Mouse (Mus musculus) CH12.LX (cell line): ENCODE measurements around the gene Galnt12. TPM values are rescaled to one million over a fixed set of nuclear protein-coding genes. Genes with fewer than 3 reads are reported as not detected.

Experiments
- DNase-seq: peaks from one replicate; pipeline ENCODE4 v3.0.0-alpha.2; 2013; ENCODE audit errors: extremely low read depth
- H3K27ac ChIP-seq: 2 replicates; pipeline ENCODE4 v1.5.1; 2012; ENCODE audit warnings: low read depth, mild to moderate bottlenecking, control low read depth, moderate library complexity; ENCODE audit not compliant: insufficient read depth
- H3K27me3 ChIP-seq: replicated peaks from 2 replicates; pipeline ENCODE3; 2012; ENCODE audit warnings: inconsistent platforms
- H3K36me3 ChIP-seq, 2 experiments: replicated peaks in 1 of 2; 2 replicates each; pipeline versions ENCODE3 to v1.6.1; 2012; ENCODE audit warnings: inconsistent platforms in 1 of 2, low read length in 1 of 2, mild to moderate bottlenecking in 1 of 2, mixed read lengths in 1 of 2, moderate library complexity in 1 of 2; ENCODE audit not compliant: control insufficient read depth in 1 of 2, insufficient read depth in 1 of 2
- H3K4me1 ChIP-seq, 2 experiments: 2 replicates each; pipeline ENCODE4 v1.6.1; 2012; ENCODE audit warnings: inconsistent platforms in 1 of 2, moderate library complexity in 1 of 2; ENCODE audit not compliant: insufficient read depth in 2 of 2, control insufficient read depth in 1 of 2
- H3K4me2 ChIP-seq: 2 replicates; pipeline ENCODE4 v1.6.1; 2012; ENCODE audit warnings: low read depth, mild to moderate bottlenecking, control low read depth; ENCODE audit not compliant: poor library complexity, insufficient read depth, severe bottlenecking
- H3K4me3 ChIP-seq, 3 experiments: fragments of 150-350 bp in 1 of 3; sonication (generic) in 1 of 3; replicated peaks in 1 of 3; 2 replicates each; pipeline versions ENCODE3 to v1.5.1; 2011 to 2012; ENCODE audit warnings: low read depth in 2 of 3, low read length in 2 of 3, mild to moderate bottlenecking in 2 of 3, moderate library complexity in 2 of 3, control low read depth in 1 of 3, improper control_type of control experiment in 1 of 3, inconsistent platforms in 1 of 3, mixed read lengths in 1 of 3; ENCODE audit not compliant: poor library complexity in 1 of 3
- H3K79me2 ChIP-seq: replicated peaks from 2 replicates; pipeline ENCODE4 v1.6.1; 2012; ENCODE audit warnings: mild to moderate bottlenecking, moderate library complexity; ENCODE audit not compliant: control insufficient read depth, poor library complexity, insufficient read depth, severe bottlenecking; ENCODE audit errors: extremely low read depth
- H3K9ac ChIP-seq: 2 replicates; pipeline ENCODE4 v1.6.1; 2012; ENCODE audit warnings: low read depth, mild to moderate bottlenecking, control low read depth, moderate library complexity; ENCODE audit not compliant: insufficient read depth
- H3K9me3 ChIP-seq: replicated peaks from 2 replicates; pipeline ENCODE3; 2012; ENCODE audit warnings: low read length, inconsistent platforms, mixed read lengths
- BHLHE40 ChIP-seq: IDR thresholded peaks from 2 replicates; pipeline ENCODE4 v1.6.1; 2011; ENCODE audit warnings: mild to moderate bottlenecking, low read depth, low read length, improper control_type of control experiment
- E2F4 ChIP-seq: IDR thresholded peaks from 2 replicates; pipeline ENCODE4 v1.6.1; 2011; ENCODE audit warnings: low read depth, low read length, improper control_type of control experiment; ENCODE audit not compliant: insufficient replicate concordance
- ETS1 ChIP-seq: conservative IDR thresholded peaks from 2 replicates; pipeline ENCODE4 v1.6.1; 2012; ENCODE audit warnings: low read depth, mild to moderate bottlenecking, inconsistent platforms, low read length, improper control_type of control experiment, moderate library complexity
- HCFC1 ChIP-seq: IDR thresholded peaks from 2 replicates; pipeline ENCODE4 v1.6.1; 2012; ENCODE audit warnings: low read depth, mild to moderate bottlenecking, inconsistent platforms, low read length, improper control_type of control experiment
- JUN ChIP-seq: IDR thresholded peaks from 2 replicates; pipeline ENCODE4 v1.6.1; 2011; ENCODE audit warnings: low read depth, mild to moderate bottlenecking, low read length, improper control_type of control experiment, moderate library complexity; ENCODE audit not compliant: insufficient read depth
- JUND ChIP-seq: conservative IDR thresholded peaks from 2 replicates; pipeline ENCODE4 v1.6.1; 2011; ENCODE audit warnings: low read depth, low read length, improper control_type of control experiment
- KAT2A ChIP-seq: IDR thresholded peaks from 2 replicates; pipeline ENCODE4 v1.6.1; 2012; ENCODE audit warnings: low read length, improper control_type of control experiment, inconsistent platforms; ENCODE audit not compliant: insufficient replicate concordance
- MAZ ChIP-seq: IDR thresholded peaks from 2 replicates; pipeline ENCODE4 v1.6.1; 2012; ENCODE audit warnings: low read depth, mild to moderate bottlenecking, inconsistent platforms, low read length, improper control_type of control experiment, moderate library complexity
- MEF2A ChIP-seq: IDR thresholded peaks from 2 replicates; pipeline ENCODE4 v1.6.1; 2014; ENCODE audit warnings: low read depth, mild to moderate bottlenecking, inconsistent platforms, low read length, improper control_type of control experiment, borderline replicate concordance
- MXI1 ChIP-seq: IDR thresholded peaks from 2 replicates; pipeline ENCODE4 v1.6.1; 2011; ENCODE audit warnings: mild to moderate bottlenecking, low read depth, low read length, improper control_type of control experiment
- PAX5 ChIP-seq: IDR thresholded peaks from 2 replicates; pipeline ENCODE4 v1.6.1; 2012; ENCODE audit warnings: low read length, inconsistent platforms, mixed read lengths
- POLR2A ChIP-seq: IDR thresholded peaks from 2 replicates; pipeline ENCODE4 v1.6.1; 2011; ENCODE audit warnings: low read depth, mild to moderate bottlenecking, improper control_type of control experiment, low read length
- POLR2AphosphoS2 ChIP-seq: IDR thresholded peaks from 2 replicates; pipeline ENCODE4 v1.6.1; 2011; ENCODE audit warnings: low read depth, low read length, improper control_type of control experiment
- RAD21 ChIP-seq: IDR thresholded peaks from 2 replicates; pipeline ENCODE4 v1.6.1; 2011; ENCODE audit warnings: low read depth, mild to moderate bottlenecking, low read length, improper control_type of control experiment, moderate library complexity
- SIN3A ChIP-seq: IDR thresholded peaks from 2 replicates; pipeline ENCODE4 v1.6.1; 2012; ENCODE audit warnings: low read length, improper control_type of control experiment, inconsistent platforms
- TBP ChIP-seq: conservative IDR thresholded peaks from 2 replicates; pipeline ENCODE4 v1.6.1; 2011; ENCODE audit warnings: low read depth, low read length, improper control_type of control experiment
- TCF12 ChIP-seq: IDR thresholded peaks from 2 replicates; pipeline ENCODE4 v1.6.1; 2014; ENCODE audit warnings: low read depth, mild to moderate bottlenecking, inconsistent platforms, low read length, improper control_type of control experiment
- ZMIZ1 ChIP-seq: IDR thresholded peaks from 2 replicates; pipeline ENCODE4 v1.6.1; 2012; ENCODE audit warnings: low read depth, mild to moderate bottlenecking, inconsistent platforms, low read length, improper control_type of control experiment
- ZNF384 ChIP-seq: IDR thresholded peaks from 2 replicates; pipeline ENCODE4 v1.6.1; 2012; ENCODE audit warnings: low read depth, low read length, improper control_type of control experiment, inconsistent platforms
- dilution Hi-C: fragments of 300-500 bp; cut with MboI; formaldehyde crosslinking; loops from 2 replicates; pipeline ENCODE4 v1.14.3; 2020; ENCODE audit warnings: low sequenced_read_pairs; ENCODE audit not compliant: extremely low pct_unique_long_range_greater_than_20kb, extremely low pct_ligation_motif_present
- in situ Hi-C: fragments of 300-500 bp; cut with MboI; formaldehyde crosslinking; loops from 3 replicates; pipeline ENCODE4 v1.14.3; 2019; ENCODE audit warnings: low sequenced_read_pairs, low pct_ligation_motif_present, low pct_unique_long_range_greater_than_20kb, mixed read lengths
- polyA plus RNA-seq: library from polyadenylated mRNA; unstranded; fragments of >175 nt; gene quantifications from 2 replicates; pipeline ENCODE4 v1.2.1, GENCODE M21; 2012; ENCODE audit warnings: low read depth; ENCODE audit not compliant: insufficient read length
- total RNA-seq, 2 experiments: library from RNA; depleted of rRNA; stranded (reverse); fragments of 300-350 nt in 1 of 2; fragments of >200 nt in 1 of 2; gene quantifications; 2 replicates each; pipeline ENCODE4 v1.2.3; 2012 to 2014

Galnt12 gene
- total and polyA plus RNA-seq, 3 experiments, result 15.8 to 16.4 (median 16.1) TPM

DNA sequence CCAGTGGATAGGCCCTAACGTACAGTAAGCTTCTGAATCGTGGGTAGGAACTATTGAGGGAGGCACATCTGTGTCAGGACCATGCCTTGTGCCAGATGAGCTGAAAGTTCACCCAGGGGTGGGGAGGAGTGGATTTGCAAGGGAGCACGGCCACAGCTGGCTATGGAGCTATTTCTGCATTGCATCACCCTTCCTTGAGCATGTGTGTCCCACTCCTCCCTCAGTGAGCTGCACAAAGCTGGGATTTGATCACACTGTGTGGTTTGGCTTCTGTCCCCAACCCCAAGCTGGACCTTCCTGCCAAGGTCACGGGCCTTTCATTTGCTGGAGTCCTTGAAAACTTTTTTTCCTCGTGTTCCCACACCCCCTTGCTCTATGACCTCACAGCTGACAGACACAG, 45.8 kb downstream of the Galnt12 start:
- no peak overlapping the region for H3K4me2 ChIP-seq
- TF ChIP-seq POLR2A (no peak), ZMIZ1 (no peak)
- TF ChIP-seq, all 38 proteins: peak for 0
- H3K9me3 ChIP-seq, result no peaks in the 10 kb centered on the region
- H3K36me3 ChIP-seq, result no peaks in the 10 kb centered on the region
- H3K9ac ChIP-seq, result no peak overlapping the region
- no peak overlapping the region for H3K4me3 ChIP-seq
- in situ Hi-C loops, result no loop called here
- H3K27me3 ChIP-seq, result no peaks in the 10 kb centered on the region
- dilution Hi-C loops, result no loop called here
- no peak overlapping the region for H3K27ac ChIP-seq
- DNase-seq, result no peak
- peaks cover 0 to 71% of the 10 kb centered on the region in 2 experiments; a peak in 3 of 4 replicates for H3K4me1 ChIP-seq
- H3K79me2 ChIP-seq, result no peaks in the 10 kb centered on the region

DNA sequence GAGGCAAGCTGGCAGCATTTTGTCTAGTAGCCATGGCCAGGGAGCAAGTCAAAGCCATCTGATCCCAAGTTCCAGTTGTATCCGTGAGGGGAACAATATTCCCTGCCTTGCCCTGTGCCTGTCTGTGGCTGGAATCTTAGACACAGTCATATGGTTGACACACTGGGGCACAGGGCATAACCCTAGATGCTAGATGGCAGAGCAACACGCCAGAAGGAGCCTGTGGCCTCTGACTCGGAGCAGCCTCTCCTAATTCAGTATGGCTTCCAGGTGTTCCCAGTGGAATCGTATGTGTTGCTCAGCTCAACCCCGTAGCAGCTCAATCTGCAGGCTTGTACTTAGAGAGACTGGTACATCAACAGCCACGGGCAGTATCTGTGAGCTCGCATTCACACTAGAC, 46.7 kb downstream of the Galnt12 start:
- TF ChIP-seq SIN3A (no peak), ZNF384 (no peak), TBP (no peak), HCFC1 (no peak), MXI1 (no peak), JUN (no peak), ZMIZ1 (no peak), ETS1 (no peak), TCF12 (no peak), POLR2A (no peak), KAT2A (no peak), MAZ (no peak), JUND (no peak), BHLHE40 (no peak), E2F4 (no peak), RAD21 (no peak), POLR2AphosphoS2 (no peak), PAX5 (no peak), MEF2A (no peak)
- no peak for DNase-seq
- no peak overlapping the region for H3K9ac ChIP-seq
- no peaks in the 10 kb centered on the region for H3K9me3 ChIP-seq
- no peak overlapping the region for H3K4me2 ChIP-seq
- no peak overlapping the region for H3K4me3 ChIP-seq
- no peaks in the 10 kb centered on the region for H3K27me3 ChIP-seq
- H3K36me3 ChIP-seq, result no peaks in the 10 kb centered on the region
- dilution Hi-C loops (no loop called here), in situ Hi-C loops (no loop called here)
- no peaks in the 10 kb centered on the region for H3K79me2 ChIP-seq
- H3K4me1 ChIP-seq, result peaks cover 0 to 62% of the 10 kb centered on the region in 2 experiments; a peak in 3 of 4 replicates
- no peak overlapping the region for H3K27ac ChIP-seq
